Mouse (Mus musculus) lung, postnatal 0 days (tissue): ENCODE data around the gene Mea1. TPM values are rescaled to one million over a fixed set of nuclear protein-coding genes. Genes with fewer than 3 reads are reported as not detected.

ENCODE experiments used
- ATAC-seq: fragments of 200-750 bp; cut with Nextera tagmentation; 2 replicates; pipeline ENCODE4 v1.8.0; 2017; ENCODE audit warnings: moderate library complexity
- DNase-seq: peaks from one replicate; pipeline ENCODE4 v3.0.0-alpha.2; 2016; ENCODE audit warnings: low spot score
- H3K27ac ChIP-seq: fragments of 300-500 bp; sonication (generic); 2 replicates; pipeline ENCODE4 v1.5.1; 2014; ENCODE audit warnings: antibody characterized with exemption, mild to moderate bottlenecking, low read length, mixed read lengths
- H3K27me3 ChIP-seq: fragments of 300-500 bp; sonication (generic); replicated peaks from 2 replicates; pipeline ENCODE4 v1.6.1; 2014; ENCODE audit warnings: low read length, mixed read lengths; ENCODE audit not compliant: insufficient read depth
- H3K36me3 ChIP-seq: fragments of 300-500 bp; sonication (generic); 2 replicates; pipeline ENCODE4 v1.6.1; 2014; ENCODE audit warnings: low read length, mixed read lengths; ENCODE audit not compliant: insufficient read depth
- H3K4me1 ChIP-seq: fragments of 300-500 bp; sonication (generic); 2 replicates; pipeline ENCODE4 v1.6.1; 2014; ENCODE audit warnings: antibody characterized with exemption, low read depth, low read length, mixed read lengths; ENCODE audit not compliant: insufficient read depth
- H3K4me2 ChIP-seq: fragments of 300-500 bp; sonication (generic); replicated peaks from 2 replicates; pipeline ENCODE4 v1.6.1; 2014; ENCODE audit warnings: low read depth, mild to moderate bottlenecking, low read length, moderate library complexity, mixed read lengths
- H3K4me3 ChIP-seq: fragments of 300-500 bp; sonication (generic); 2 replicates; pipeline ENCODE4 v1.5.1; 2014; ENCODE audit warnings: low read depth, low read length
- H3K9ac ChIP-seq: fragments of 300-500 bp; sonication (generic); replicated peaks from 2 replicates; pipeline ENCODE4 v1.6.1; 2014; ENCODE audit warnings: low read depth, mild to moderate bottlenecking
- H3K9me3 ChIP-seq: fragments of 300-500 bp; sonication (generic); 2 replicates; pipeline ENCODE4 v1.6.1; 2016; ENCODE audit warnings: low read length, mixed read lengths
- CTCF ChIP-seq: IDR thresholded peaks from 2 replicates; pipeline ENCODE4 v1.5.1; 2016; ENCODE audit warnings: antibody characterized with exemption, mild to moderate bottlenecking
- EP300 ChIP-seq: IDR thresholded peaks from 2 replicates; pipeline ENCODE4 v1.6.1; 2016; ENCODE audit warnings: antibody characterized with exemption, mild to moderate bottlenecking, control low read depth
- WGBS: fragments of 180-500 bp; shearing (Covaris S2); extraction: QIAGEN DNeasy Blood & Tissue Kit; methylation state at CpG from one replicate; pipeline ENCODE4 v1.1.7; 2014; 5-methylcytosine and 5-hydroxymethylcytosine counted together
- polyA plus RNA-seq: library from polyadenylated mRNA; unstranded; fragments of >200 nt; fragmentation: Nextera tagmentation; extraction: Ambion mirVana; gene quantifications from 2 replicates; pipeline ENCODE4 v1.2.1, GENCODE M21; 2015

The Mea1 gene
- polyA plus RNA-seq, 1 experiment from 2014 or later, result 114 TPM

DNA sequence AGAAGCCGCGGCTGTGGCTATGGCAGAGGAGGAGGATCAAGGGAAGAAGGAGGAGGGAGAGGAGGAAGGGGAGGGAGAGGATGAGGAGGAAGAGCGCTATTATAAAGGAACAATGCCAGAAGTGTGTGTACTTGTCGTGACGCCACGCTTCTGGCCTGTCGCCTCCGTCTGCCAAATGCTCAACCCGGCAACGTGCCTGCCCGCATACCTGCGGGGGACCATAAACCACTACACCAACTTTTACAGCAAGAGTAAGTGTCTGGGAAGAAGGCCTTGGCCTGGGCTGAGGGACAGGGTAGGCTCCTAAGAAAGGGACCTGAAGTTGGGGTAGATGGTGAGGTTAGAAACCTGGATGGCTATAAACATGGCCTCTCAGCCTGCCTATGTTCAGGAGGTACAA lies 16.6 kb upstream of the Mea1 start:
- WGBS, result 84% methylated on average over 12 of the region's 12 CpGs
- Histone ChIP-seq H3K27ac (no peak overlapping the region), H3K4me2 (no peak overlapping the region), H3K27me3 (no peaks in the 10 kb centered on the region), H3K9me3 (no peaks in the 10 kb centered on the region), H3K4me3 (no peak overlapping the region), H3K4me1 (no peaks in the 10 kb centered on the region), H3K9ac (no peak overlapping the region), H3K36me3 (peaks cover 44% of the 10 kb centered on the region)
- DNase-seq (no peak), ATAC-seq (no peak)
- TF ChIP-seq CTCF, result no peak
- no peak for TF ChIP-seq EP300

DNA sequence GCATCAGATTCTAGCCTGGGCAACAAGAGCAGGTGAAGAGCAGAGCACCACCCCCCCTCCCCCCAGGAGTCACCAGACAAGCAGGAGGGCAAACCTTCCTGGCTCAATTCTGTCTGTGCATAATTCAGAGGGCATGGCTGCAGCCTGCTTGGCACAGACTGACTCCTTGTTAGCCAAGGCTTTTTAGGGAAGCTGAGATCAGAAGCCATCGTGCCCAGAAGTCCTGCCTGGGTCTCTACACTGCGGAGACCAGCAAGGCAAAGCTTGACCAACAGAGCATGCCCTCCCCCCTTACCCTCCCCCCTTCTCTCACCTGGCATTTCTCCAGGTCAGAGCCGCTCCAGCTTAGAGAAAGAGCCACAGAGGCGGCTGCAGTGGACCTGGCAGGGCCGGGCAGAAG lies 15.9 kb upstream of the Mea1 start:
- Histone ChIP-seq H3K9me3 (no peaks in the 10 kb centered on the region), H3K27me3 (no peaks in the 10 kb centered on the region), H3K9ac (no peak overlapping the region), H3K27ac (no peak overlapping the region), H3K36me3 (peaks cover 40% of the 10 kb centered on the region), H3K4me3 (no peak overlapping the region), H3K4me1 (no peaks in the 10 kb centered on the region), H3K4me2 (no peak overlapping the region)
- DNase-seq, result no peak
- WGBS, result 88% methylated on average over 4 of the region's 5 CpGs
- TF ChIP-seq CTCF (no peak), EP300 (no peak)
- no peak for ATAC-seq

DNA sequence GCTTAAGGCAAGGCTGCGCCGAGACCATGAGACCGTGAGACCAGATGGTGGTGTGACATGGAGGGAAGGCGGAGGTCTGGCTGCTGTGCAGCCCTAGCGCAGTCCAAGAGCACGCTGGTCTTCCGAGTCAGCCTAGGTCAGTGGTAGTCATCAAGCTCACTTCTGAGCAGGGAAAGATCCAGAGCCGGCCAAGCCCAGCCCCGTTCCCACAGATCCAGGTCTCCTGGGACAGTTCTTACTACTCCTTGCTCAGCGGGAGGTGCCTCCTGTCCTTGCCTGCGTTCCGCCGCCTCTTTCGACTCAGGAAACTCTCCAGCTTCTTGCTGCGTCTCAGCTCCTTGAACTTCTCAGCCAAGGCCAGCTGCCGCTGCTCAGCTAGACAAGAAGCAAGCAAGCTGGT lies 10.9 kb upstream of the Mea1 start:
- Histone ChIP-seq H3K4me1 (no peaks in the 10 kb centered on the region), H3K27me3 (no peaks in the 10 kb centered on the region), H3K27ac (no peak overlapping the region), H3K36me3 (peaks cover 30% of the 10 kb centered on the region), H3K9me3 (no peaks in the 10 kb centered on the region), H3K4me3 (no peak overlapping the region), H3K4me2 (no peak overlapping the region), H3K9ac (no peak overlapping the region)
- WGBS, result 80% methylated on average over 16 of the region's 16 CpGs
- ATAC-seq (peak; percentile 43), DNase-seq (no peak)
- TF ChIP-seq CTCF, result no peak
- no peak for TF ChIP-seq EP300

DNA sequence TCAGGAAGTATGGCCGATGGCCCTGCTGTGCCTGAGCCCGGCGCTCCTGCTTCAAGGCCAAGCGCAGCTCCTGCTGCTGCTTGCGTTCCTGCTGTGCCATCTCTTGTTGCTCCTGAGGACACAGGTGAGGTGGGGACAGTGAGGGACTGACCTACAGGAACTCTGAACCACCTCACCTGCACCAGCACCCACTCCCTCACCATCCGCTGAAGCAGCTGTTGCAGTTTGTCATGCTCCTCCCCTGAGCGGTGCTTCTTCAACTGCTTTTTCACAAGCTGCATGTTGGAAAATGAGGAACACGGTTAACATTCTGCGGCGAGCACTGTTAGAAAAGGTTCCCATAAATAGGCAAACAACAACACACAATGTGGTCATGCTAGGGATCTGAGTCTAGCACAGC lies 8.7 kb upstream of the Mea1 start:
- Histone ChIP-seq H3K9me3 (no peaks in the 10 kb centered on the region), H3K4me2 (no peak overlapping the region), H3K27me3 (no peaks in the 10 kb centered on the region), H3K4me1 (peaks cover 6% of the 10 kb centered on the region; the same call in 1 of the 2 replicates), H3K27ac (no peak overlapping the region), H3K4me3 (no peak overlapping the region), H3K9ac (no peak overlapping the region), H3K36me3 (peaks cover 16% of the 10 kb centered on the region)
- TF ChIP-seq CTCF (no peak), EP300 (no peak)
- DNase-seq (no peak), ATAC-seq (no peak)
- 97% methylated on average over 10 of the region's 10 CpGs for WGBS

DNA sequence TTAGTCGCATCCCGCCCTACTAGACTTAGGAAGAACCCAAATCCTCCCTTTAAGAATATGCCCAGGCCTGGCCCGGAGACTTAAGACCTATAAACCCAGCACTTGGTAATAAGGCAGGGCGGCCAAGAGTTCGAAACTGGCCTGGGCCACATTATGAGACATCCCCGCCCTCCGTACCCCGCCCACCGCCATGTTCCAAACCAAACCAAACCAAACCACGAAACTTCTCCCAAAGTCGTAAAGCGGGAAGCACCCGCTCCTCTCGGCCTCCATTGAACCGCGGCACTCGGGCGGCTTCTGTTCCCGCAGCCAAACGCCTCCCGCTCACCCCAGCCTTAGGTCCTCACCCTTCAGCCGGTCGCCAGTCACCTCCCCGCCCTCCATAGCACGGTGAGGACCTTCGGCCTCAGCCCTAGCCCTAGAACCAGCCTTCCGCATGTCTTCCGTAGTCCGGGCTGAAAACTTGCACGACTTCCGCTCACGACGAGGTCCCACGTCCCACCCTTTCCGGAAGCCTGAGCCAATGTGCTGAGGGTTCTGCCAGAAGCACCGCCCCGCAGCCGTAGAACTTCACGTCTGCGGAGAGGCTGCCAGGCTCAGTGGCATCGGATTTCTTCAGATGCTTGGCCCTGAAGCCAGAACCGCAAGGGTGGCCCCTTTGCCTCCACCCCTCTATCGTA lies 4.6 kb upstream of the Mea1 start, which contains the start of gene Rrp36:
Gene Rrp36, minus strand, starts transcription at position 503 of the 680 bp plus-strand sequence.
- peak within 1 kb of the TSS; percentile 81 for H3K27ac ChIP-seq
- DNase-seq, result peak; percentile 97
- H3K36me3 ChIP-seq, result peaks cover 22% of the 10 kb centered on the region; the same call in 1 of the 2 replicates
- peaks cover 9% of the 10 kb centered on the region; the same call in 1 of the 2 replicates for H3K4me1 ChIP-seq
- 3% methylated on average over 42 of the region's 43 CpGs for WGBS
- no peaks in the 10 kb centered on the region for H3K9me3 ChIP-seq
- H3K27me3 ChIP-seq, result no peaks in the 10 kb centered on the region
- peak within 1 kb of the TSS; percentile 73 for H3K4me2 ChIP-seq
- TF ChIP-seq CTCF, result no peak
- no peak for TF ChIP-seq EP300
- H3K9ac ChIP-seq, result peak within 1 kb of the TSS; percentile 62
- peak; percentile 96 for ATAC-seq
- peak within 1 kb of the TSS; percentile 59 for H3K4me3 ChIP-seq

DNA sequence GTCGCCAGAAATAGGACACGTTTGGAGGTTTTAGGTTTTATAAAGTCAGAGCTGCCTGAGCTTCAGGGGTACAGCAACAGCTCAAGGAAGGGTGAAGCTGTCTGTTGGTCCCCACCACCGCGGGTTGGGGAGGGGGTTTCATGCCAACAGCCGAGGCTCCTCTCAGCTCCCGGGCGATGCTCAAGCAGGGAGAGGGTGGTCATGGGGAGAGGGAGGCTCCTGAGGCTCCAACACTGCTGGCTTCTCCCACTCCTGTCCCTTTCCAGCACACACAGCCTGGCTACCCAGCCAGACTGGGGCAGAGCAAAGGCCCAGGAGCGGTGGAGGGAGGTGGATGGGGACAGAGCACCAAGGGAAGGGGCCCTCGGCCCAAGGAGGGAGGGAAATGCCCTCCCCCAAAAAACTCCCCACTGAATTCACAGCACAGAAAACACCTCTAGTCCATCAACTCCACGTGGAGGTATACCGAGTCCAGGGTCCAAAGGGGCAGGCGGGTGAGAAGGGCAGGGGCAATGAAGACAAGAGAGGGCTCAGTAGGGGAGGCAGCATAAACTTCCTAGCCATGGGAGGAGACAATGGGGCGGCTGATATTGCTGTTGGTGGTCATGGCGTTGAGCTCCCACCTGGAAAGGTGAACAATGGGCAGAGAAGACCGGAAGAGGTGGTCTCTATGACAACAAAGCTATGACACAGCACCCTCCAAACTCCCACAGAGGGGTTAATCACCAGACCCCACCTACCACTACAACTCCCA lies 3.9 kb upstream of the Mea1 start:
- Histone ChIP-seq H3K27ac (peak overlapping the region; percentile 62), H3K36me3 (peaks cover 17% of the 10 kb centered on the region; the same call in 1 of the 2 replicates), H3K4me2 (peak overlapping the region; percentile 73), H3K9me3 (no peaks in the 10 kb centered on the region), H3K9ac (peak overlapping the region; percentile 20), H3K4me3 (peak overlapping the region; percentile 59), H3K4me1 (peaks cover 17% of the 10 kb centered on the region; the same call in 1 of the 2 replicates), H3K27me3 (no peaks in the 10 kb centered on the region)
- ATAC-seq, result 0 out of 2 replicates have a peak, but pooled peaks have one; percentile 3
- no peak for TF ChIP-seq EP300
- TF ChIP-seq CTCF, result no peak
- WGBS, result 28% methylated on average over 15 of the region's 15 CpGs
- DNase-seq, result no peak
